Mouse (Mus musculus): ENCODE measurements around the gene Fa2h.

DNA sequence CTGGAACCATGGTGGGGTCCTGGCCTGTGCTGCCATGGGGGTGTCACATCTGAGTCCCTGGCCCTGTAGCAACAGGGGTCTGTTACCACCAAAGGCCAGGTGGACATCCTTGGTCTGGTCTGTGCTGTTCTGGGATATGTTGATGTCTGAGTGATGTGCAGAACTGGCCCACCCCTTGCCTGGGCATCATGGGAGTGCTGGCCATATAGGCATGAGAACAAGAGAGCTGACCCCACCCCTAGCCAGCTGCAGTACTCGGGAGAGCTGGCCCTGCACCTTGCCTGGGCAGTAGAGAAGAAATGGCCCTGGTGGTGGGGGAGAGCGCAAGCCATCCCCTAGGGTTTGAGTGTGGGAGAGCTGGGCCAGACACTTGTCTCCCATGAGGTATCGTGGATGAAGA lies 25.5 kb upstream of the Fa2h start:
- TF ChIP-seq POLR2A (IDR thresholded peaks at IDR 0.05; ENCODE audit: insufficient read length, low read depth) (no peak), TCF12 (IDR thresholded peaks at IDR 0.05; ENCODE audit: insufficient read depth, poor library complexity, severe bottlenecking) (no peak), MAX (IDR thresholded peaks at IDR 0.05; ENCODE audit: low read depth) (no peak), USF1 (IDR thresholded peaks at IDR 0.05; ENCODE audit: low read depth) (no peak), POLR2AphosphoS2 (IDR thresholded peaks at IDR 0.05; ENCODE audit: insufficient read length, low read depth) (no peak), MYOG (IDR thresholded peaks at IDR 0.05; ENCODE audit: control insufficient read depth in 1 of 3, insufficient read depth in 1 of 3, insufficient read length in 2 of 3, low read depth in 2 of 3) (no peak)

Data from myocyte (in vitro differentiated cells).